10 mouse cellular contexts compared by ENCODE assay signal in genomic region chr14:4855299-4855980, GRCm38 (mm10). TPM values are rescaled to one million over a fixed set of nuclear protein-coding genes. Genes with fewer than 3 reads are reported as not detected.
DNase-seq lines count a peak whose midpoint lies in the region; ATAC-seq and TF ChIP-seq lines count a peak whose summit lies in the region.
"Not testable (repeated sequence)": the region's sequence is repeated elsewhere in the genome, so short reads cannot be mapped to it uniquely, and the experiment has no call there.
"Had no signal": no experiment of that assay in that cellular context is flagged by ENCODE, and none has a peak within 500 bp of the region (broad histone marks: within the 10 kb centered on the region; RNA-seq: fewer than 3 reads in every experiment).

Gene Gm3264 (plus strand): TSS chr14:4855576.

- peak; percentile 5 for DNase-seq in adrenal gland, postnatal 10 days
- peak; percentile 44 for DNase-seq in heart, adult 8-10 months (ENCODE audit: low spot score)
- peak; percentile 12 to 20 for DNase-seq in layer of hippocampus, postnatal 10 days (ENCODE audit: low spot score in 2 of 2)
- peak; percentile 21 for DNase-seq in urinary bladder, adult 2 months (ENCODE audit: low spot score)

- not testable (repeated sequence) for H3K9me3 ChIP-seq in hindbrain, embryonic 13.5 days; lung, embryonic 16.5 days (ENCODE audit: control insufficient read depth, low read length); neural tube, embryonic 14.5 days (ENCODE audit: control insufficient read depth, low read length)

- H3K4me2 ChIP-seq in hindbrain, embryonic 13.5 days, result peak within 1 kb of the TSS; percentile 52
- H3K4me2 ChIP-seq in lung, embryonic 16.5 days (ENCODE audit: low read depth, low read length), result peak within 1 kb of the TSS; percentile 48
- peak within 1 kb of the TSS; percentile 35; the same call in 1 of the 2 replicates for H3K4me2 ChIP-seq in neural tube, embryonic 14.5 days (ENCODE audit: low read depth, low read length)

- not testable (repeated sequence) for TF ChIP-seq POLR2A in embryonic fibroblast, embryonic 13.5 days (IDR thresholded peaks at IDR 0.05; ENCODE audit: low read depth, low read length)

- WGBS in hindbrain, embryonic 13.5 days, result 4% methylated on average over 27 of the region's 59 CpGs
- WGBS in lung, embryonic 16.5 days, result 4% methylated on average over 30 of the region's 59 CpGs
- WGBS in neural tube, embryonic 14.5 days, result 5% methylated on average over 23 of the region's 59 CpGs

- H3K9ac ChIP-seq in hindbrain, embryonic 13.5 days, result peak within 1 kb of the TSS; percentile 73
- H3K9ac ChIP-seq in lung, embryonic 16.5 days (ENCODE audit: low read length), result not testable (repeated sequence)
- 0 out of 2 replicates have a peak within 1 kb of the TSS, but pooled peaks have one; percentile 28 for H3K9ac ChIP-seq in neural tube, embryonic 14.5 days (replicated peaks; ENCODE audit: low read depth, low read length)

- not testable (repeated sequence) for ATAC-seq in hindbrain, embryonic 13.5 days (ENCODE audit: low FRiP score); lung, embryonic 16.5 days (ENCODE audit: low read depth); neural tube, embryonic 14.5 days (ENCODE audit: low read depth)

- H3K27me3 ChIP-seq in hindbrain, embryonic 13.5 days; lung, embryonic 16.5 days (ENCODE audit: control insufficient read depth, insufficient read depth, low read depth, low read length); neural tube, embryonic 14.5 days (ENCODE audit: control insufficient read depth, insufficient read depth, low read length): not testable (repeated sequence)

- not testable (repeated sequence) for H3K4me1 ChIP-seq in embryonic fibroblast, embryonic 13.5 days (ENCODE audit: control insufficient read depth, insufficient read depth, low read length); hindbrain, embryonic 13.5 days (replicated peaks); lung, embryonic 16.5 days (replicated peaks; ENCODE audit: control insufficient read depth, insufficient read depth, low read length); neural tube, embryonic 14.5 days (ENCODE audit: control insufficient read depth, insufficient read depth, low read length)

- not testable (repeated sequence) for H3K36me3 ChIP-seq in hindbrain, embryonic 13.5 days; lung, embryonic 16.5 days (ENCODE audit: control insufficient read depth, insufficient read depth, low read length); neural tube, embryonic 14.5 days (ENCODE audit: control insufficient read depth, insufficient read depth, low read length)

- TF ChIP-seq CTCF in embryonic fibroblast, embryonic 13.5 days (IDR thresholded peaks at IDR 0.05; ENCODE audit: borderline replicate concordance, insufficient read depth, low read length), result not testable (repeated sequence)

- peak within 1 kb of the TSS; percentile 36 for H3K4me3 ChIP-seq in embryonic fibroblast, embryonic 13.5 days (ENCODE audit: insufficient read depth, low read length)
- peak within 1 kb of the TSS; percentile 46 for H3K4me3 ChIP-seq in hindbrain, embryonic 13.5 days
- peak within 1 kb of the TSS; percentile 26 for H3K4me3 ChIP-seq in lung, embryonic 16.5 days (ENCODE audit: low read length)
- H3K4me3 ChIP-seq in neural tube, embryonic 14.5 days (ENCODE audit: low read depth, low read length), result peak within 1 kb of the TSS; percentile 31

- H3K27ac ChIP-seq in embryonic fibroblast, embryonic 13.5 days (ENCODE audit: insufficient read depth, low read length); lung, embryonic 16.5 days (ENCODE audit: low read length); neural tube, embryonic 14.5 days (ENCODE audit: low read depth, low read length): not testable (repeated sequence)
- H3K27ac ChIP-seq in hindbrain, embryonic 13.5 days, result peak within 1 kb of the TSS; percentile 30; the same call in 1 of the 2 replicates

RNA-seq across cellular contexts. Expression of gene Gm3264, which starts in this region (rescaled TPM):
- total RNA-seq in adrenal gland, postnatal 10 days (2021), result 1 to 10 TPM in 1 of 2 experiments, not detected in 1; 4.7 TPM
- polyA plus RNA-seq in embryonic fibroblast, embryonic 13.5 days (2011; ENCODE audit: insufficient read length, low read depth, missing spikeins), result not detected in 2 replicates
- 1 to 10 TPM in 1 of 4 experiments, under 1 TPM in 1, not detected in 2; 0.75 to 1.1 TPM for total RNA-seq in heart, adult 8-10 months (2022)
- 2.7 and 3.4 TPM in 2 replicates for polyA plus RNA-seq in hindbrain, embryonic 13.5 days (2015; fragmentation: Nextera tagmentation; extraction: Ambion mirVana)
- 10 to 100 TPM; 12.2 to 16.1 TPM for total RNA-seq in layer of hippocampus, postnatal 10 days (2021)
- polyA plus RNA-seq in lung, embryonic 16.5 days (2015; fragmentation: Nextera tagmentation; extraction: Ambion mirVana), result 0.45 and 0.99 TPM in 2 replicates
- 2.9 and 4.3 TPM in 2 replicates for polyA plus RNA-seq in neural tube, embryonic 14.5 days (2014; fragmentation: Nextera tagmentation; extraction: Ambion mirVana)
- 0.19 and 0.54 TPM in 2 replicates for polyA plus RNA-seq in urinary bladder, adult 2 months (2012; rRNA removed)
- total RNA-seq: G1E had no signal
- polyA plus RNA-seq: G1E; thymus, adult 2 months had no signal

Comparison
In these comparisons a context has a peak if more than half of its experiments do, and no peak if none do; other contexts are left out.
1. Peak in DNase-seq in urinary bladder, adult 2 months; RNA of the gene not detected or under 1 TPM.